Mouse (Mus musculus): ENCODE data around the gene Bpifa6.

DNA sequence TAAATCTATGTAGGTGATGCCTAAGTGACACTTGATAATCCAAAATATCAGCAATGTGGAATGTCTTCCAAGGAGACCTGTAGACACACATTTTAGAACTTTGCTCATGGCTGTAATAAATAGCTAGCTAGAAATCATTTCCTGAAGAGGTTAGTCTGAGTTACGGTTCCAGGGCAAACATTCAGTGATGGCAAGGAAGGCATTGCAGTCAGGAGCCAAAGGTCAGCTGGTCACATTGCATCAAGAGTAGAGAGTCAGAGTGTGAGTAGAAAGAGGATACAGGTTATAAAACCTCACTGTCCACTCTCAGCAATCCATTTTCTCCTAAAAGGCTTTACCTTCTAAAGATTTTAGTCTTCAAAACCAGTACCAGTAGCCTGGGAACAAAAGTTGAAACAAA lies 43.2 kb downstream of the Bpifa6 start:
- TF ChIP-seq CTCF (IDR thresholded peaks at IDR 0.05; ENCODE audit: borderline replicate concordance, extremely low read depth, insufficient read depth, insufficient read length), result no peak
- no peak for TF ChIP-seq POLR2A (IDR thresholded peaks at IDR 0.05; ENCODE audit: borderline replicate concordance, extremely low read depth, insufficient read depth, insufficient read length, poor library complexity, severe bottlenecking)

All from brain, embryonic 14.5 days (tissue).